Mouse (Mus musculus): Measurements from ENCODE around the gene Tpst1. TPM values are rescaled to one million over a fixed set of nuclear protein-coding genes. Genes with fewer than 3 reads are reported as not detected.

The Tpst1 gene
- polyA plus RNA-seq, 1 experiment: 10.9 TPM

- no peaks in the 10 kb centered on the region for H3K27me3 ChIP-seq (ENCODE audit: control insufficient read depth, insufficient read depth, low read length)
- H3K4me3 ChIP-seq (ENCODE audit: extremely low read depth, insufficient read depth, insufficient read length): no peak overlapping the region
- TF ChIP-seq POLR2A (IDR thresholded peaks at IDR 0.05; ENCODE audit: low read depth, low read length) (no peak), CTCF (IDR thresholded peaks at IDR 0.05; ENCODE audit: extremely low read depth, insufficient read depth, insufficient read length, insufficient replicate concordance) (no peak)
- no peak overlapping the region for H3K27ac ChIP-seq (ENCODE audit: insufficient read depth, low read length)
- DNase-seq (ENCODE audit: low read depth in 1 of 2, low spot score in 2 of 2): no peak
- WGBS: 80% methylated on average over 4 of the region's 4 CpGs
- no peaks in the 10 kb centered on the region for H3K36me3 ChIP-seq (ENCODE audit: control insufficient read depth, insufficient read depth, low read length)
- H3K4me1 ChIP-seq (ENCODE audit: control insufficient read depth, insufficient read depth, insufficient read length): peaks cover 10% of the 10 kb centered on the region; the same call in 1 of the 2 replicates
Measured at GRCm38 (mm10) chr5:130088612-130089011, 15.5 kb downstream of the Tpst1 start.

- DNase-seq (ENCODE audit: low read depth in 1 of 2, low spot score in 2 of 2): peak in 1 of 2 experiments; percentile 19
- no peaks in the 10 kb centered on the region for H3K36me3 ChIP-seq (ENCODE audit: control insufficient read depth, insufficient read depth, low read length)
- peak overlapping the region; percentile 67 for H3K27ac ChIP-seq (ENCODE audit: insufficient read depth, low read length)
- no peak for TF ChIP-seq CTCF (IDR thresholded peaks at IDR 0.05; ENCODE audit: extremely low read depth, insufficient read depth, insufficient read length, insufficient replicate concordance)
- no peak for TF ChIP-seq POLR2A (IDR thresholded peaks at IDR 0.05; ENCODE audit: low read depth, low read length)
- peaks cover 10% of the 10 kb centered on the region; the same call in 1 of the 2 replicates for H3K4me1 ChIP-seq (ENCODE audit: control insufficient read depth, insufficient read depth, insufficient read length)
- 22% methylated on average over 7 of the region's 7 CpGs for WGBS
- no peaks in the 10 kb centered on the region for H3K27me3 ChIP-seq (ENCODE audit: control insufficient read depth, insufficient read depth, low read length)
- no peak overlapping the region for H3K4me3 ChIP-seq (ENCODE audit: extremely low read depth, insufficient read depth, insufficient read length)
Measured at GRCm38 (mm10) chr5:130089177-130089576, 16.1 kb downstream of the Tpst1 start.

GRCm38 (mm10) chr5:130089626-130090393 is 16.7 kb downstream of the Tpst1 start:
- no peaks in the 10 kb centered on the region for H3K36me3 ChIP-seq (ENCODE audit: control insufficient read depth, insufficient read depth, low read length)
- peak overlapping the region; percentile 67 for H3K27ac ChIP-seq (ENCODE audit: insufficient read depth, low read length)
- peaks cover 10% of the 10 kb centered on the region; the same call in 1 of the 2 replicates for H3K4me1 ChIP-seq (ENCODE audit: control insufficient read depth, insufficient read depth, insufficient read length)
- no peak overlapping the region for H3K4me3 ChIP-seq (ENCODE audit: extremely low read depth, insufficient read depth, insufficient read length)
- peak in 1 of 2 experiments; percentile 48 for DNase-seq (ENCODE audit: low read depth in 1 of 2, low spot score in 2 of 2)
- WGBS: 55% methylated on average over 18 of the region's 18 CpGs
- TF ChIP-seq CTCF (IDR thresholded peaks at IDR 0.05; ENCODE audit: extremely low read depth, insufficient read depth, insufficient read length, insufficient replicate concordance) (no peak), POLR2A (IDR thresholded peaks at IDR 0.05; ENCODE audit: low read depth, low read length) (no peak)
- H3K27me3 ChIP-seq (ENCODE audit: control insufficient read depth, insufficient read depth, low read length): no peaks in the 10 kb centered on the region

- Histone ChIP-seq H3K4me3 (ENCODE audit: extremely low read depth, insufficient read depth, insufficient read length) (no peak overlapping the region), H3K27ac (ENCODE audit: insufficient read depth, low read length) (no peak overlapping the region), H3K4me1 (ENCODE audit: control insufficient read depth, insufficient read depth, insufficient read length) (peaks cover 4% of the 10 kb centered on the region; the same call in 1 of the 2 replicates), H3K36me3 (ENCODE audit: control insufficient read depth, insufficient read depth, low read length) (peaks cover 3% of the 10 kb centered on the region), H3K27me3 (ENCODE audit: control insufficient read depth, insufficient read depth, low read length) (no peaks in the 10 kb centered on the region)
- TF ChIP-seq POLR2A (IDR thresholded peaks at IDR 0.05; ENCODE audit: low read depth, low read length) (no peak), CTCF (IDR thresholded peaks at IDR 0.05; ENCODE audit: extremely low read depth, insufficient read depth, insufficient read length, insufficient replicate concordance) (no peak)
- no peak for DNase-seq (ENCODE audit: low read depth in 1 of 2, low spot score in 2 of 2)
- WGBS: 88% methylated on average over 12 of the region's 12 CpGs
Measured at GRCm38 (mm10) chr5:130096754-130097153, 23.6 kb downstream of the Tpst1 start.

GRCm38 (mm10) chr5:130097837-130098236 is 24.7 kb downstream of the Tpst1 start:
- Histone ChIP-seq H3K27ac (ENCODE audit: insufficient read depth, low read length) (no peak overlapping the region), H3K27me3 (ENCODE audit: control insufficient read depth, insufficient read depth, low read length) (no peaks in the 10 kb centered on the region), H3K36me3 (ENCODE audit: control insufficient read depth, insufficient read depth, low read length) (peaks cover 4% of the 10 kb centered on the region), H3K4me1 (ENCODE audit: control insufficient read depth, insufficient read depth, insufficient read length) (peaks cover 4% of the 10 kb centered on the region; the same call in 1 of the 2 replicates), H3K4me3 (ENCODE audit: extremely low read depth, insufficient read depth, insufficient read length) (no peak overlapping the region)
- no peak for TF ChIP-seq POLR2A (IDR thresholded peaks at IDR 0.05; ENCODE audit: low read depth, low read length)
- WGBS: 85% methylated on average over 2 of the region's 2 CpGs
- DNase-seq (ENCODE audit: low read depth in 1 of 2, low spot score in 2 of 2): no peak

GRCm38 (mm10) chr5:130101724-130102123 is 28.6 kb downstream of the Tpst1 start:
- TF ChIP-seq CTCF (IDR thresholded peaks at IDR 0.05; ENCODE audit: extremely low read depth, insufficient read depth, insufficient read length, insufficient replicate concordance) (no peak), POLR2A (IDR thresholded peaks at IDR 0.05; ENCODE audit: low read depth, low read length) (no peak)
- H3K27me3 ChIP-seq (ENCODE audit: control insufficient read depth, insufficient read depth, low read length): no peaks in the 10 kb centered on the region
- DNase-seq (ENCODE audit: low read depth in 1 of 2, low spot score in 2 of 2): no peak
- H3K27ac ChIP-seq (ENCODE audit: insufficient read depth, low read length): no peak overlapping the region
- 96% methylated on average over 17 of the region's 17 CpGs for WGBS
- H3K4me1 ChIP-seq (ENCODE audit: control insufficient read depth, insufficient read depth, insufficient read length): peaks cover 4% of the 10 kb centered on the region; the same call in 1 of the 2 replicates
- H3K36me3 ChIP-seq (ENCODE audit: control insufficient read depth, insufficient read depth, low read length): peaks cover 7% of the 10 kb centered on the region
- H3K4me3 ChIP-seq (ENCODE audit: extremely low read depth, insufficient read depth, insufficient read length): no peak overlapping the region

GRCm38 (mm10) chr5:130109348-130109747 is 36.2 kb downstream of the Tpst1 start:
- WGBS: 93% methylated on average over 3 of the region's 3 CpGs
- H3K27me3 ChIP-seq (ENCODE audit: control insufficient read depth, insufficient read depth, low read length): no peaks in the 10 kb centered on the region
- H3K36me3 ChIP-seq (ENCODE audit: control insufficient read depth, insufficient read depth, low read length): peaks cover 6% of the 10 kb centered on the region
- TF ChIP-seq POLR2A (IDR thresholded peaks at IDR 0.05; ENCODE audit: low read depth, low read length) (no peak), CTCF (IDR thresholded peaks at IDR 0.05; ENCODE audit: extremely low read depth, insufficient read depth, insufficient read length, insufficient replicate concordance) (no peak)
- no peak for DNase-seq (ENCODE audit: low read depth in 1 of 2, low spot score in 2 of 2)
- H3K4me1 ChIP-seq (ENCODE audit: control insufficient read depth, insufficient read depth, insufficient read length): no peaks in the 10 kb centered on the region
- H3K27ac ChIP-seq (ENCODE audit: insufficient read depth, low read length): no peak overlapping the region
- H3K4me3 ChIP-seq (ENCODE audit: extremely low read depth, insufficient read depth, insufficient read length): no peak overlapping the region

Data from spleen, adult 2 months (tissue).